Mouse (Mus musculus): ENCODE results near the gene Il6st.

- TF ChIP-seq HCFC1 (IDR thresholded peaks at IDR 0.05; ENCODE audit: borderline replicate concordance, insufficient read depth, low read length) (no peak), MAFK (IDR thresholded peaks at IDR 0.05; ENCODE audit: insufficient read depth, low read depth, low read length) (no peak)
Observed at GRCm38 (mm10) chr13:112458016-112458415, 5.9 kb upstream of the Il6st start.

Data from ES-E14 (cell line).